Mouse (Mus musculus) liver, embryonic 13.5 days (tissue): ENCODE measurements around the gene Lrrc73. TPM values are rescaled to one million over a fixed set of nuclear protein-coding genes. Genes with fewer than 3 reads are reported as not detected.
A peak's percentile ranks its signal among the peaks of the same experiment; 100 is the strongest.

Source experiments
- ATAC-seq: fragments of 200-750 bp; cut with Nextera tagmentation; 2 replicates; pipeline ENCODE4 v1.8.0; 2017; ENCODE audit warnings: low read depth, mild to moderate bottlenecking, moderate number of reproducible peaks, moderate library complexity
- DNase-seq: peaks from one replicate; pipeline ENCODE4 v3.0.0; 2022
- H3K27ac ChIP-seq: fragments of 300-500 bp; sonication (generic); 2 replicates; pipeline ENCODE4 v1.5.1; 2015; ENCODE audit warnings: moderate library complexity, mild to moderate bottlenecking, inconsistent platforms
- H3K27me3 ChIP-seq: fragments of 300-500 bp; sonication (generic); 2 replicates; pipeline ENCODE4 v1.6.1; 2015; ENCODE audit warnings: mild to moderate bottlenecking, inconsistent platforms
- H3K36me3 ChIP-seq: fragments of 300-500 bp; sonication (generic); 2 replicates; pipeline ENCODE4 v1.6.1; 2015; ENCODE audit warnings: mild to moderate bottlenecking, inconsistent platforms
- H3K4me1 ChIP-seq: fragments of 300-500 bp; sonication (generic); replicated peaks from 2 replicates; pipeline ENCODE4 v1.6.1; 2015; ENCODE audit warnings: inconsistent platforms
- H3K4me2 ChIP-seq: fragments of 300-500 bp; sonication (generic); 2 replicates; pipeline ENCODE4 v1.6.1; 2015; ENCODE audit warnings: inconsistent platforms, mild to moderate bottlenecking, moderate library complexity
- H3K4me3 ChIP-seq: fragments of 300-500 bp; sonication (generic); replicated peaks from 2 replicates; pipeline ENCODE4 v1.5.1; 2015; ENCODE audit warnings: mild to moderate bottlenecking, inconsistent platforms
- H3K9ac ChIP-seq: fragments of 300-500 bp; sonication (generic); 2 replicates; pipeline ENCODE4 v1.6.1; 2015; ENCODE audit warnings: mild to moderate bottlenecking, inconsistent platforms
- H3K9me3 ChIP-seq: fragments of 300-500 bp; sonication (generic); replicated peaks from 2 replicates; pipeline ENCODE4 v1.6.1; 2016; ENCODE audit warnings: inconsistent platforms
- WGBS: fragments of 180-500 bp; shearing (Covaris S2); methylation state at CpG from one replicate; pipeline ENCODE4 v1.1.7; 2015; ENCODE audit not compliant: insufficient replicate concordance; 5-methylcytosine and 5-hydroxymethylcytosine counted together
- polyA plus RNA-seq: library from polyadenylated mRNA; unstranded; fragments of >200 nt; fragmentation: Nextera tagmentation; extraction: Ambion mirVana; gene quantifications from 2 replicates; pipeline ENCODE4 v1.2.1, GENCODE M21; 2015

The Lrrc73 gene
- polyA plus RNA-seq = 0.06 and 0.10 TPM in 2 replicates

DNA sequence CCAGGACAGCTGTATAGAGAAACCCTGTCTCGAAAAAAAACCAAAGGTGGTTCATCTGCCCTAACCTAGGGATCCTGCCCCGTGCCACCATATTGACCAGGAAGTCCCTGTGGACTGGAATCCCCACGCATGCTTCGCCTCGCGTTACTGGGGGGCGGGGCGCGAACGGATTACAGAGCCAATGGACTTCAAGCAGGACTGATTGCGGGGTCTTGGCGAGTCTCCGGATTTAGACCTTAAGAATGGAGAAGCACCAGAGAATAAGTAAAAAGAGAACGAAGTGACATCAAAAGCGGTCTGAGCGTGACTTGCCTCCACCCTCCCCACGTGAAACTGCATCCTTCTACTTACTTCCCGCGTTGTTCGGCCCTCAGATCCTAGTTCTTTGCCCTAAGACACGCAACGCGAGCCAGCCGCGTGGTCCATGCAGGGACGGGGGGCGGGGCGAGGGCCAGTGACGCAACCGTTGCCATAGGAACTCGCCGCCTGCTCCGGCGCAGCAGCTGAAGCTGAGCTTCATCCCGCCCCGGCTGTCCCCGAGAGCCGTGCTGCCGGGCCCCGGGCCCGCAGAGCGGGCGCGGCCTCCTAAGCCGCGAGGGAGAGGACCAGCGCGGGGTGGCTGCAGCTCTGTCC, at the start of gene Lrrc73:
Lrrc73 (plus strand) TSS at position 80 of the 633 bp plus-strand sequence.
- Histone ChIP-seq H3K27ac (no peak within 1 kb of the TSS), H3K36me3 (peaks cover 46% of the 10 kb centered on the region), H3K9me3 (no peaks in the 10 kb centered on the region), H3K27me3 (peaks cover 41% of the 10 kb centered on the region), H3K4me1 (peaks cover 36% of the 10 kb centered on the region), H3K4me3 (peak within 1 kb of the TSS; percentile 68), H3K4me2 (peak within 1 kb of the TSS; percentile 97), H3K9ac (peak within 1 kb of the TSS; percentile 63)
- ATAC-seq (peak; percentile 76), DNase-seq (peak; percentile 75)
- 1% methylated on average over 42 of the region's 48 CpGs for WGBS

- no peak overlapping the region for H3K4me2 ChIP-seq
- H3K4me1 ChIP-seq = peaks cover 15% of the 10 kb centered on the region
- H3K9ac ChIP-seq = no peak overlapping the region
- H3K4me3 ChIP-seq = no peak overlapping the region
- DNase-seq (no peak), ATAC-seq (no peak)
- no peaks in the 10 kb centered on the region for H3K27me3 ChIP-seq
- H3K27ac ChIP-seq = no peak overlapping the region
- peaks cover 65% of the 10 kb centered on the region for H3K36me3 ChIP-seq
- H3K9me3 ChIP-seq = no peaks in the 10 kb centered on the region
These were observed 46.7 kb upstream of the Lrrc73 start for GRCm38 (mm10) chr17:46206676-46207075.

DNA sequence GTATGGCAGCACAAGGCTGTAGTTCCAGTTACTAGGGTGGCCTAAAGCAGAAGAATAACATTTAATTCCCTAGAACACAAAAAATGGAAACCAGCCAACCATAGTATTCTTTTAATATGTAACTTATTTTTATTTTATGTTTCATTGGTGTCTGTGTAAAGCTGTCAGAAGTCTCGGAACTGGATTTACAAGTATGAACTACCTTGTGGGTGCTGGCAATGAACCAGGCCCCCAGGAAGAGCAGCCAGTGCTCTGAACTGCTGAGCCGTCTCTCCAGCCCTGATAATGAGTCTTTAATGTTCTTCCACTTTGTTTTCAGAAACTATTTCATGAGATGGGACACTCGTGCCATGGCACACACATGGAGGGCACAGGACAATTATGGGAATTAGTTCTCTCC, 42.8 kb upstream of the Lrrc73 start:
- ATAC-seq (no peak), DNase-seq (no peak)
- Histone ChIP-seq H3K36me3 (peaks cover 94% of the 10 kb centered on the region), H3K4me3 (no peak overlapping the region), H3K27me3 (no peaks in the 10 kb centered on the region), H3K27ac (no peak overlapping the region), H3K9ac (no peak overlapping the region), H3K9me3 (no peaks in the 10 kb centered on the region), H3K4me1 (no peaks in the 10 kb centered on the region), H3K4me2 (no peak overlapping the region)
- 72% methylated on average over 3 of the region's 3 CpGs for WGBS

DNA sequence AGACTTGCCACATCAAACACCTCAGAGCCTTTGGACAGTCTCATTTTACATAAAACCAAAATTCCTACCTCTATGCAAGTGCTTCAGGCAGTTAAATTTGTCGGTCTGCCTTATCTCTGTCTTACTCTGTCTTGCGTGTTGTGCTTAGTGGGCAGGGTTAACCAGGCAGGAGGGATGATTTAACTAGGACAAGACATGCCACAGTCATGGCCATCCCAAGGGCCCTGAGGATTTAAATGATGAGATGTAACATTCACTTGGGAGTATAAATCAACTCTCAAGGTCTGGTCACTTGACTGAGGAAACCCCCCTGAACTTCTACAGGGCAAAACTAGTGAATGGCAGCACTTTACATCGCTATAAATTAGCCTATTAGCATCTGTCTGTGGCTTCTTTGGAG, 31.7 kb upstream of the Lrrc73 start:
- H3K4me1 ChIP-seq = no peaks in the 10 kb centered on the region
- H3K27ac ChIP-seq = no peak overlapping the region
- H3K4me2 ChIP-seq = no peak overlapping the region
- H3K4me3 ChIP-seq = no peak overlapping the region
- 72% methylated on average over 3 of the region's 3 CpGs for WGBS
- no peaks in the 10 kb centered on the region for H3K9me3 ChIP-seq
- H3K9ac ChIP-seq = no peak overlapping the region
- H3K36me3 ChIP-seq = peaks cover 100% of the 10 kb centered on the region
- H3K27me3 ChIP-seq = no peaks in the 10 kb centered on the region
- no peak for DNase-seq
- ATAC-seq = no peak

GRCm38 (mm10) chr17:46227576-46227975, 25.8 kb upstream of the Lrrc73 start:
- Histone ChIP-seq H3K27me3 (no peaks in the 10 kb centered on the region), H3K4me2 (no peak overlapping the region), H3K27ac (no peak overlapping the region), H3K9ac (no peak overlapping the region), H3K4me3 (no peak overlapping the region), H3K36me3 (peaks cover 98% of the 10 kb centered on the region), H3K4me1 (no peaks in the 10 kb centered on the region), H3K9me3 (no peaks in the 10 kb centered on the region)
- WGBS = 83% methylated on average over 7 of the region's 7 CpGs
- no peak for DNase-seq
- no peak for ATAC-seq

DNA sequence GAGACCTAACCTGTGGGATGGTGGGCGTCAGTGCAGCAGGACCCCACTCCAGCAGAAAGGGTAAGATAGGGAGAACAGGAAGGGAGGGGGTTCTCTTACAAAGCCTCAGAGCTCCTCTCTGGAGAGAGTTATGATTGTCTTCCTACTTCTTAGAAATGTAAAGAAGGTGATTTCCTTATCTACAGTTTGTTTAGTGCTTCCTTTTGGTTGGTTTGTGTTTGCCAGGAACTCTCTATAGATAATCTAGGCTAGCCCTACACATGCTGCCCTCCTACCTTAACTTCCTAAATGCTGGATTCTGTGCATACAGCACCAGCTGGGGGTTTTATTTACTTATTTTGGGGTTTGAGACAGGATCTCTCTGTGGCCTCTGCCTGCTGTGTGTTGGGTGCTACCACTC, 17.3 kb upstream of the Lrrc73 start:
- Histone ChIP-seq H3K27me3 (no peaks in the 10 kb centered on the region), H3K9ac (no peak overlapping the region), H3K27ac (no peak overlapping the region), H3K4me2 (no peak overlapping the region), H3K4me1 (peaks cover 20% of the 10 kb centered on the region), H3K4me3 (no peak overlapping the region), H3K36me3 (peaks cover 91% of the 10 kb centered on the region), H3K9me3 (no peaks in the 10 kb centered on the region)
- DNase-seq (no peak), ATAC-seq (no peak)
- 41% methylated on average over 1 of the region's 1 CpGs for WGBS

DNA sequence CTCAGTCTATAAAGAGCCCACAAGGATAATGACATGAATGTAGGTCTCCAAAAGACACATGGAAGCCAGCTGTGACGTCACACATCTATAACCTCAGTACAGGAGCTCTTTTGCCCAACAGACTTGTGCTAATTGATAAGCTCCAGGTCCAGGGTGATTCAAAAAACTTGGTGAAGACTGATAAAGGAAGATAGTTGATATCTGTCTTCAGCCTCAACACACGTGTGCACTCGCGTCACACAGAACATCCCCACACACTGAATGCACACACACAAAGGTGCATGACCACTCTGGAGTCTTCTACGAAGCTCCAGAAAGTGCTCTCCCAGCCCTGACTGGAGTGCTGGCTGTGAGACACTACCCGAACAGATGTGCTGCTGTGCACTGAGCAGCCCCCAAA, 16.3 kb upstream of the Lrrc73 start:
- ATAC-seq (peak; percentile 76), DNase-seq (no peak)
- Histone ChIP-seq H3K4me3 (no peak overlapping the region), H3K9ac (no peak overlapping the region; the same call in 1 of the 2 replicates), H3K9me3 (no peaks in the 10 kb centered on the region), H3K27me3 (no peaks in the 10 kb centered on the region), H3K27ac (peak overlapping the region; percentile 65), H3K4me1 (peaks cover 20% of the 10 kb centered on the region), H3K36me3 (peaks cover 93% of the 10 kb centered on the region), H3K4me2 (no peak overlapping the region)
- WGBS = 45% methylated on average over 6 of the region's 6 CpGs

GRCm38 (mm10) chr17:46237480-46237879, 15.9 kb upstream of the Lrrc73 start:
- Histone ChIP-seq H3K4me1 (peaks cover 20% of the 10 kb centered on the region), H3K9me3 (no peaks in the 10 kb centered on the region), H3K4me2 (no peak overlapping the region), H3K27me3 (no peaks in the 10 kb centered on the region), H3K9ac (no peak overlapping the region; the same call in 1 of the 2 replicates), H3K36me3 (peaks cover 93% of the 10 kb centered on the region), H3K4me3 (no peak overlapping the region), H3K27ac (peak overlapping the region; percentile 65)
- 69% methylated on average over 5 of the region's 5 CpGs for WGBS
- DNase-seq (no peak), ATAC-seq (peak; percentile 32; the same call in 1 of the 2 replicates)

DNA sequence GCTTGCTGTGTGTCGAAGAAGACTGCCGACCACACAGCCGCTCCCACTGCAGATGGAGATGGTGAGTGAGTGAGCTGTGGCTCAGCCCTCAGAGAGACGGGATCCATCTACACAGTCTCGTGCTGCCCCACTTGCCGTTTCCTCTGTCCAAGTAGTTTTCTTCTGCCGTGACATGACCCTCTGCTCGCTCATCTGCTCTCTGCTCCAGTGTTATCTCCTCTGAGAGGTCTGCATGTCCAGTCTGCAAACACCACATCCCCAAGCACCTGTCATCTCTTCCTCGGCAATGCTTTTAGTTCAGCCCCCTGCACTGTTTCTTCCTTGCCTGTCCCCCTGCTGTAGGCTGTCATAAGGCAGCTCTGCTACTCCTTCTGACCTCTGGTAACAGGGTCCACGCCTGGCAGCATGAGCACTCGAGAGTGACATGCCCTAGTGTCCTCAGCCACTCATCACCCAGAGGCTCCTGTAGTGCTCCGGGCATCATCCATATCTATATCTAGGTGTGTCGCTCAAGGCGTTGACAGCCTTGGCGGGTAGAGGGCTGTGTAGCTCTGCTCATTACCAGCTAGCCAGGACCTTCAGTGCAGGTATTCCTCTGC, 13.7 kb upstream of the Lrrc73 start:
- 78% methylated on average over 15 of the region's 15 CpGs for WGBS
- H3K9ac ChIP-seq = no peak overlapping the region
- H3K4me3 ChIP-seq = no peak overlapping the region
- ATAC-seq (no peak), DNase-seq (no peak)
- H3K36me3 ChIP-seq = peaks cover 93% of the 10 kb centered on the region
- peaks cover 20% of the 10 kb centered on the region for H3K4me1 ChIP-seq
- no peak overlapping the region for H3K27ac ChIP-seq
- no peak overlapping the region for H3K4me2 ChIP-seq
- no peaks in the 10 kb centered on the region for H3K27me3 ChIP-seq
- no peaks in the 10 kb centered on the region for H3K9me3 ChIP-seq

DNA sequence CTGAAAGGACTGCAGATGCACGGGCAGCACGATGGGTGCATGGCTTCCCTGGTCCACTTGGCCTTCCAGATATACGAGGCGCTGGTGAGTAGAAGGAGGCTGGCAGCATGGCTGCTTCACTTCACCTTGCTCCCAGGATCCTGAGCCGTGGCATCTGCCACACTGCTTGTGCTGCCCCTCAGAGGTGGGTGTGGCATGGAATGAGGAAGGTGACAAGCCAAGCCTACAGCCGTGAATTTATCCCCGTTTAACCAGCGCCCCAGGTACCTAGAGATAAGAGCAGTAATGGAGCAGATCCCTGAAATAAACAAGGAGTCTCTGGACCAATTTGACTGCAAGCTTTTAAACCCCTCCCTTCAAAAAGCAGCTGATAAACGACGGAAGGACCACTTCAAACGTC, 11.9 kb upstream of the Lrrc73 start:
- peaks cover 15% of the 10 kb centered on the region for H3K4me1 ChIP-seq
- no peak overlapping the region for H3K4me3 ChIP-seq
- no peak overlapping the region for H3K9ac ChIP-seq
- peaks cover 97% of the 10 kb centered on the region for H3K36me3 ChIP-seq
- no peak overlapping the region for H3K27ac ChIP-seq
- no peak overlapping the region for H3K4me2 ChIP-seq
- H3K9me3 ChIP-seq = no peaks in the 10 kb centered on the region
- H3K27me3 ChIP-seq = no peaks in the 10 kb centered on the region
- 72% methylated on average over 11 of the region's 11 CpGs for WGBS
- DNase-seq = no peak
- no peak for ATAC-seq

- Histone ChIP-seq H3K4me1 (peaks cover 15% of the 10 kb centered on the region), H3K4me3 (no peak overlapping the region), H3K9me3 (no peaks in the 10 kb centered on the region), H3K27ac (no peak overlapping the region), H3K36me3 (peaks cover 89% of the 10 kb centered on the region), H3K27me3 (no peaks in the 10 kb centered on the region), H3K9ac (no peak overlapping the region), H3K4me2 (no peak overlapping the region)
- DNase-seq = no peak
- no peak for ATAC-seq
- WGBS = 81% methylated on average over 13 of the region's 13 CpGs
These were observed 11.1 kb upstream of the Lrrc73 start for GRCm38 (mm10) chr17:46242274-46242673.

DNA sequence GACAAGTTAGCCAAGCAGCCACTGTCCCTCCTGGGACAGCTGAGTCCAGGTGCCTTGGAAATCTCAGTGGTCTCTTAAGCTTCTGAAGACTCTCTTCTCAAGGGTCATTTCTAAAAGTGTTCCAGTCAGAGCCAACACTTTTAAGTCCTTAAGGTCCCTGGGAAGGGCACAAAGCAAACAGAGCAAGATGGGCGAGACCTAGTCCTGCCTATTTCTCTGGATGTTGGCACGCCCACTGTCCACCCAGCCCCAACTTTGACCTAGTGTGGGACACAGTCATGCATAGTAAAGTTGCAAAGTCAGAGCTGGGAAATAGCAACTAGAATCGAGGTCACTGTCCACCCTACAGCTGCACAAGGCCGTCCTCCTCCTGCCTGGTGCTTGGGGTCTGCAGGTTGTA, 10.3 kb upstream of the Lrrc73 start:
- ATAC-seq (no peak), DNase-seq (no peak)
- H3K4me3 ChIP-seq = no peak overlapping the region
- H3K27ac ChIP-seq = no peak overlapping the region
- no peaks in the 10 kb centered on the region for H3K9me3 ChIP-seq
- no peak overlapping the region for H3K9ac ChIP-seq
- WGBS = 71% methylated on average over 4 of the region's 4 CpGs
- no peak overlapping the region for H3K4me2 ChIP-seq
- H3K4me1 ChIP-seq = peaks cover 12% of the 10 kb centered on the region
- H3K36me3 ChIP-seq = peaks cover 82% of the 10 kb centered on the region
- H3K27me3 ChIP-seq = no peaks in the 10 kb centered on the region
